Mouse (Mus musculus) olfactory bulb, adult 2 months (tissue): ENCODE measurements around the gene Slc25a18.

Source experiments
- CTCF ChIP-seq: fragments of 200-500 bp; IDR thresholded peaks from 2 replicates; pipeline ENCODE4 v1.5.1; 2012; ENCODE audit warnings: low read depth, mild to moderate bottlenecking, low read length, moderate library complexity; ENCODE audit not compliant: insufficient read depth
- POLR2A ChIP-seq: fragments of 200-500 bp; IDR thresholded peaks from 2 replicates; pipeline ENCODE4 v1.6.1; 2012; ENCODE audit warnings: mild to moderate bottlenecking, low read depth, low read length, moderate library complexity; ENCODE audit not compliant: insufficient read depth

- no peak for TF ChIP-seq CTCF
- TF ChIP-seq POLR2A, result no peak
These were observed 37.4 kb upstream of the Slc25a18 start for GRCm38 (mm10) chr6:120736011-120736410.
